Mouse (Mus musculus) Patski (cell line): ENCODE data around the gene Col4a1. TPM values are rescaled to one million over a fixed set of nuclear protein-coding genes. Genes with fewer than 3 reads are reported as not detected.

Experiments
- ATAC-seq: fragments of 100-300 bp; one replicate; pipeline ENCODE4 v1.8.0; 2021
- CTCF ChIA-PET: fragments of 350-600 bp; sonication (Branson Sonifier 250); formaldehyde crosslinking; loops from one replicate; lab custom pipeline; 2022; ENCODE audit warnings: inconsistent platforms; lab: Charles Lee
- POLR2A ChIA-PET: fragments of 350-600 bp; sonication (Branson Sonifier 250); formaldehyde crosslinking; loops from one replicate; lab custom pipeline; 2022; ENCODE audit warnings: antibody characterized with exemption, inconsistent platforms; lab: Charles Lee
- DNase-seq: peaks from one replicate; pipeline ENCODE4 v3.0.0-alpha.2; 2011; ENCODE audit warnings: low read depth, low spot score
- H3K27me3 ChIP-seq: fragments of 371-371 bp; one replicate; pipeline ENCODE4 v1.5.1; 2021
- CTCF ChIP-seq: fragments of 100-300 bp; IDR thresholded peaks from one replicate; pipeline ENCODE4 v1.5.1; 2021
- in situ Hi-C: fragments of 300-500 bp; cut with MboI; formaldehyde crosslinking; loops from 3 replicates; pipeline ENCODE4 v1.11.1; 2018; ENCODE audit warnings: low pct_unique_long_range_greater_than_20kb, mixed read lengths
- polyA plus RNA-seq: library from polyadenylated mRNA; unstranded; gene quantifications from one replicate; pipeline ENCODE4 v1.2.3, GENCODE M21; 2021

Col4a1 gene
- polyA plus RNA-seq, 1 experiment from 2014 or later: 336 TPM

DNA sequence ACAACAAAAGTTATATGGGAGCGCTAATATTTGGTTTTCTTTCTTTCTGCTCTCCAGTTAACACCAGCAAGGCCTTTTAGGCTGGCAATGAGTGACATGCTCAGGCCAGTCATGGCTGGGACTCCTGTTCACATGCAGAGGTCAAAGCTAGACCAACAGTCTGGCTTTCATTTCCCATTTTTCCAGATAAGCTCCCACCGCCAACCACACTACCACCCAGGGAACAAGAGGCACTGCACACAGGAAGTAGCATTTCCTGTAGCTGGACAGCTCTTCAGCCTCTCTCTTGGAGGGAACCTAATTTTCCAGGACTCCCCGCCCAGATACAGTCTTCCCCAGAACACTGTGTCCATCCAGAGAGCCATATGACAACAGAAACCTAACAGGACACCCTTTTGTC is 132.8 kb downstream of the Col4a1 start:
- CTCF ChIA-PET: interaction anchor here (1.3 to 1.6 kb wide), 3 partner anchors 169 to 765 kb away, joined by 3 to 4 read pairs (median 3); no protein-coding TSS in a partner anchor
- in situ Hi-C loops: loop anchor here (10.0 to 25.0 kb wide), 2 partner anchors 318 to 1195 kb away; no protein-coding TSS in a partner anchor
- no peak for ATAC-seq
- DNase-seq: no peak
- H3K27me3 ChIP-seq: no peaks in the 10 kb centered on the region
- POLR2A ChIA-PET: no interaction called here
- no peak for TF ChIP-seq CTCF

- ATAC-seq (no peak), DNase-seq (no peak)
- H3K27me3 ChIP-seq: no peaks in the 10 kb centered on the region
- ChIA-PET CTCF (no interaction called here), POLR2A (no interaction called here)
- no peak for TF ChIP-seq CTCF
- in situ Hi-C loops: loop anchor here (10.0 to 25.0 kb wide), 2 partner anchors 314 to 1192 kb away; no protein-coding TSS in a partner anchor
Observed at GRCm38 (mm10) chr8:11176393-11176792, 136.2 kb downstream of the Col4a1 start.

DNA sequence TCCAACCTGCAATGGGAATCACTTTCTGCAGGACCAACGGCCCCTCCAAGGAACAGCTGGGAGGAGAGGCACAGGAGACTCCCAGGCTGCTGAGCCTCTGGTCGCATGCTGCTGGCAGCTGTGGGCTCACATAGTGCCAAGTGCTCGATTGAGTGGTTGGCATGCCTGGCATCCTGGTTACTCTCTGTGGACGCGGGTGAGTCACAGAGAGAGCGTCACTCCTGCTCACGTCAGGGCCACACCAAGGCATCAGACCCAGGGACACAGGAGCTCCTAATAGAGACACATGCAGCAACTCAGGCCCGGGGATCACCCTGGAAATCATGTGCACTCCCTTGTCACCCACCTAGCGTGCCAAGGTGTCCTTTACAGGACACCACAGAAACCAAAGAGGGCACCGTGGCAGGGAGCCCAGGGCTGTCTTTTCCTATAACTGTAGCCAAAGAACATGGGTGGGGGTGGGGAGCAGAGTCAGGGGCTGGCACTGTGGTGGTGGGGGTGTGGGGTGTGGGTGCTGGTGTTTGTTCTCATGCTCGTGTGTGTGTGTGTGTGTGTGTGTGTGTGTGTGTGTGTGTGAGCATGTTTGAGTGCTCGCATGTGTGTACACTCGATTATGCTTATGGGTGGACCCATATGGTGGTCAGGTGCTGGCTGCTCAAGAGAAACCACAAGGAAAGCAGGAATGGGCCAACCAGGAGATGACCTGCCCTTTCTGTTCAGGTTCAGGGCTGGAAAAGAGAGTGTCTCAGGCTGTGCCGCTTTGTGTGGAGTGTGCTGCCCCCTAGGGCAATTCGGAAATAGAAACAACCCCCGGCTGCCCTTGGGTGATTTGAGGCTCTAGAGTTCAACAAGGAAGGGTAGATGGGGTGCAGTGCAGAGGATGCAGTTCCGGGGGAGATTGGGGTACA is 139.1 kb downstream of the Col4a1 start:
- no peaks in the 10 kb centered on the region for H3K27me3 ChIP-seq
- ATAC-seq: peak; percentile 91
- ChIA-PET CTCF (interaction anchor here (0.6 to 3.9 kb wide), 9 partner anchors 13 to 759 kb away, joined by 3 to 17 read pairs (median 5); no protein-coding TSS in a partner anchor), POLR2A (interaction anchor here (1.0 to 1.1 kb wide), 2 partner anchors 166 to 585 kb away, joined by 3 read pairs; no protein-coding TSS in a partner anchor)
- TF ChIP-seq CTCF: peak; percentile 80
- DNase-seq: peak; percentile 67
- in situ Hi-C loops: loop anchor here (5.0 to 10.0 kb wide), 3 partner anchors 161 to 1189 kb away; no protein-coding TSS in a partner anchor

DNA sequence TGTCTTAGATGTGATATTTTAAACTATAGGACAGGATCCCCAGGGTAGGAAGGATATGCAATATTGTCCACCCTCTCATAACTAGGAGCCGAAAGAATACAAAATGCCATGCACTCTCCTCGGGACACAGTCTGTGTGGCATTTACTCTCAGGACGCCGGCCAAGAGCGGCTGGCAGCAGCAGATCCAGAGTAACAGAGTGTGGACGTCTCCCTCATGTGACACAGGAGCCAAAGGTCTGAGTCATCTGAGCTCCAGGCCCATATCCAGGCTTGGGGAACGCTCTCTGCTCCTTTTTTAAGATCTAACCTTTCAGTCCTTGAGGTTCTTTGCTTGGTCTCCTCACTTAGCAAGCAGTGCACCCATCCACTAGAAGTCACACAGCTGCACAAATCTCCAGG is 141.1 kb downstream of the Col4a1 start:
- in situ Hi-C loops: loop anchor here (5.0 to 10.0 kb wide), 3 partner anchors 159 to 1187 kb away; no protein-coding TSS in a partner anchor
- no peak for TF ChIP-seq CTCF
- CTCF ChIA-PET: interaction anchor here (1.3 to 3.9 kb wide), 4 partner anchors 161 to 1195 kb away, joined by 3 to 17 read pairs (median 7); no protein-coding TSS in a partner anchor
- no peaks in the 10 kb centered on the region for H3K27me3 ChIP-seq
- DNase-seq (peak; percentile 53), ATAC-seq (peak; percentile 57)
- POLR2A ChIA-PET: no interaction called here

- ChIA-PET POLR2A (interaction anchor here (1.1 kb wide), 1 partner anchor 731 kb away, joined by 3 read pairs; no protein-coding TSS in a partner anchor), CTCF (interaction anchor here (1.2 kb wide), 1 partner anchor 16 kb away, joined by 3 read pairs; no protein-coding TSS in a partner anchor)
- in situ Hi-C loops: no loop called here
- H3K27me3 ChIP-seq: no peaks in the 10 kb centered on the region
- DNase-seq: no peak
- TF ChIP-seq CTCF: no peak
- no peak for ATAC-seq
Observed at GRCm38 (mm10) chr8:11169383-11169782, 143.2 kb downstream of the Col4a1 start.

GRCm38 (mm10) chr8:11168780-11169179 is 143.8 kb downstream of the Col4a1 start:
- ChIA-PET CTCF (interaction anchor here (0.8 to 1.2 kb wide), 2 partner anchors 16 to 55 kb away, joined by 3 read pairs; no protein-coding TSS in a partner anchor), POLR2A (interaction anchor here (1.1 kb wide), 1 partner anchor 730 kb away, joined by 3 read pairs; no protein-coding TSS in a partner anchor)
- DNase-seq (no peak), ATAC-seq (no peak)
- no peaks in the 10 kb centered on the region for H3K27me3 ChIP-seq
- TF ChIP-seq CTCF: no peak
- in situ Hi-C loops: no loop called here

DNA sequence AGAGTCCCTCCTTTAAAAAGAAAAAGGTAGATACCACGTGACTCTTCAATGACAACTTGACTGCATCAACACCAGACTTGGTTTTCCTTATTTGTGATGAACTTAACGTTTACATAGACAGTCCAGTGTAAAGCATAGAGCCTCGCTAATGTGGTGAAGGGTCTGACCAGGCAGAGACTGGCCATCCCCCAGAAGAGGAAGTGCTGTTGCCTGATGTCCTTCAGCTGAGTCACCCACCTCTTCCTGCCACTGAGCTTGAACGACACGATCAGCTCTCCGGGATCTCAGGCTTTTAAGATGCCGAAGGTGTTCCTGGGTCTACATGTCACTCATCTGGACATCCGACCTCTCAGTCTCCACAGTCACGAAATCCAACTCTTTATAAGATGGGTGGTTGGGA is 144.7 kb downstream of the Col4a1 start:
- H3K27me3 ChIP-seq: no peaks in the 10 kb centered on the region
- CTCF ChIA-PET: interaction anchor here (0.8 kb wide), 1 partner anchor 55 kb away, joined by 3 read pairs; no protein-coding TSS in a partner anchor
- DNase-seq: no peak
- TF ChIP-seq CTCF: no peak
- POLR2A ChIA-PET: no interaction called here
- no peak for ATAC-seq
- in situ Hi-C loops: no loop called here

DNA sequence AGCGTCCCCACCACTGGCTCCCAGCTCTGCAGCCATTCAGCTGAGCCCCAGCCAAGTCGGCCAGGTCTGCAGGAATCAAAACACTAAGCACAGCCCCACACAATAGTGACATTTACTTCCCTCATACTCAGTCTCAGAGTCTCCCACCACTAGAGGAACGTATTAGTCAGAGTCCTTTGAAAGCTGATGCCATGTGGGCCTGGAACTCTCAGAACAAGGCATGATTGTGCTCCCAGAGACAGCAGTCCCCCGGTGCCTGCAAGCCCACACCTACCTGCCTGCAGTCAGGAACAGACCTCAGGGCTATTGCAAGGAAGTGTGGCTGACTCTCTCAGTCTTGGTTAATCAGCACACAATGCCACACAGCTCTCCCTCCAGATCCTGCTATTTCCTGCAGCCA is 147.0 kb downstream of the Col4a1 start:
- CTCF ChIA-PET: no interaction called here
- DNase-seq: no peak
- H3K27me3 ChIP-seq: no peaks in the 10 kb centered on the region
- POLR2A ChIA-PET: no interaction called here
- ATAC-seq: no peak
- no peak for TF ChIP-seq CTCF
- in situ Hi-C loops: no loop called here

GRCm38 (mm10) chr8:11156319-11156692 is 156.3 kb downstream of the Col4a1 start:
- TF ChIP-seq CTCF: no peak
- ATAC-seq (no peak), DNase-seq (no peak)
- POLR2A ChIA-PET: no interaction called here
- CTCF ChIA-PET: no interaction called here
- in situ Hi-C loops: no loop called here
- no peaks in the 10 kb centered on the region for H3K27me3 ChIP-seq

- in situ Hi-C loops: no loop called here
- no peak for TF ChIP-seq CTCF
- no peaks in the 10 kb centered on the region for H3K27me3 ChIP-seq
- CTCF ChIA-PET: no interaction called here
- ATAC-seq (no peak), DNase-seq (no peak)
- POLR2A ChIA-PET: no interaction called here
Observed at GRCm38 (mm10) chr8:11155579-11156318, 156.9 kb downstream of the Col4a1 start.
